Mouse (Mus musculus) limb, embryonic 14.5 days (tissue): ENCODE results near the gene Adgrl2. TPM values are rescaled to one million over a fixed set of nuclear protein-coding genes. Genes with fewer than 3 reads are reported as not detected.
A peak's percentile ranks its signal among the peaks of the same experiment; 100 is the strongest.

ENCODE experiments used
- ATAC-seq: fragments of 200-750 bp; cut with Nextera tagmentation; 2 replicates; pipeline ENCODE4 v1.8.0; 2017; ENCODE audit warnings: low read depth, moderate number of reproducible peaks, moderate TSS enrichment; ENCODE audit not compliant: low FRiP score
- DNase-seq: peaks from one replicate; pipeline ENCODE4 v3.0.0-alpha.2; 2015; ENCODE audit warnings: low spot score
- H3K27ac ChIP-seq: fragments of 300-500 bp; sonication (generic); replicated peaks from 2 replicates; pipeline ENCODE4 v1.5.1; 2014; ENCODE audit warnings: low read depth, mild to moderate bottlenecking, low read length, moderate library complexity, mixed read lengths
- H3K27me3 ChIP-seq: fragments of 300-500 bp; sonication (generic); 2 replicates; pipeline ENCODE4 v1.6.1; 2014; ENCODE audit warnings: low read length, mixed read lengths; ENCODE audit not compliant: control insufficient read depth, insufficient read depth
- H3K36me3 ChIP-seq: fragments of 300-500 bp; sonication (generic); 2 replicates; pipeline ENCODE4 v1.6.1; 2014; ENCODE audit warnings: mild to moderate bottlenecking, low read length, moderate library complexity, mixed read lengths; ENCODE audit not compliant: control insufficient read depth, insufficient read depth
- H3K4me1 ChIP-seq: fragments of 300-500 bp; sonication (generic); 2 replicates; pipeline ENCODE4 v1.6.1; 2014; ENCODE audit warnings: antibody characterized with exemption, low read length, mixed read lengths; ENCODE audit not compliant: control insufficient read depth, insufficient read depth
- H3K4me2 ChIP-seq: fragments of 300-500 bp; sonication (generic); replicated peaks from 2 replicates; pipeline ENCODE4 v1.6.1; 2014; ENCODE audit warnings: low read depth, mild to moderate bottlenecking, low read length, moderate library complexity; ENCODE audit not compliant: severe bottlenecking
- H3K4me3 ChIP-seq: fragments of 300-500 bp; sonication (generic); replicated peaks from 2 replicates; pipeline ENCODE4 v1.5.1; 2014; ENCODE audit warnings: low read length
- H3K9ac ChIP-seq: fragments of 300-500 bp; sonication (generic); 2 replicates; pipeline ENCODE4 v1.6.1; 2014; ENCODE audit warnings: mild to moderate bottlenecking, low read depth, low read length, moderate library complexity; ENCODE audit not compliant: severe bottlenecking
- H3K9me3 ChIP-seq: fragments of 300-500 bp; sonication (generic); 2 replicates; pipeline ENCODE4 v1.6.1; 2016; ENCODE audit warnings: low read length; ENCODE audit not compliant: control insufficient read depth
- POLR2A ChIP-seq: fragments of 200-500 bp; IDR thresholded peaks from 2 replicates; pipeline ENCODE4 v1.8.0; 2012; ENCODE audit warnings: inconsistent platforms, mild to moderate bottlenecking, moderate library complexity, borderline replicate concordance; ENCODE audit not compliant: insufficient read depth, insufficient read length; ENCODE audit errors: extremely low read depth
- WGBS: fragments of 180-500 bp; shearing (Covaris S2); extraction: QIAGEN DNeasy Blood & Tissue Kit; methylation state at CpG from one replicate; pipeline ENCODE4 v1.1.7; 2014; 5-methylcytosine and 5-hydroxymethylcytosine counted together
- polyA plus RNA-seq, 2 experiments: library from polyadenylated mRNA; depleted of rRNA in 1 of 2; stranded (reverse) in 1 of 2; unstranded in 1 of 2; fragments of >200 nt; fragmentation: Nextera tagmentation in 1 of 2; extraction: Ambion mirVana in 1 of 2; gene quantifications; 2 replicates each; pipeline versions ENCODE4 v1.2.1 to v1.2.3; 2012 to 2014

Gene Adgrl2
- polyA plus RNA-seq, 2 experiments, result 119 to 147 TPM

DNA sequence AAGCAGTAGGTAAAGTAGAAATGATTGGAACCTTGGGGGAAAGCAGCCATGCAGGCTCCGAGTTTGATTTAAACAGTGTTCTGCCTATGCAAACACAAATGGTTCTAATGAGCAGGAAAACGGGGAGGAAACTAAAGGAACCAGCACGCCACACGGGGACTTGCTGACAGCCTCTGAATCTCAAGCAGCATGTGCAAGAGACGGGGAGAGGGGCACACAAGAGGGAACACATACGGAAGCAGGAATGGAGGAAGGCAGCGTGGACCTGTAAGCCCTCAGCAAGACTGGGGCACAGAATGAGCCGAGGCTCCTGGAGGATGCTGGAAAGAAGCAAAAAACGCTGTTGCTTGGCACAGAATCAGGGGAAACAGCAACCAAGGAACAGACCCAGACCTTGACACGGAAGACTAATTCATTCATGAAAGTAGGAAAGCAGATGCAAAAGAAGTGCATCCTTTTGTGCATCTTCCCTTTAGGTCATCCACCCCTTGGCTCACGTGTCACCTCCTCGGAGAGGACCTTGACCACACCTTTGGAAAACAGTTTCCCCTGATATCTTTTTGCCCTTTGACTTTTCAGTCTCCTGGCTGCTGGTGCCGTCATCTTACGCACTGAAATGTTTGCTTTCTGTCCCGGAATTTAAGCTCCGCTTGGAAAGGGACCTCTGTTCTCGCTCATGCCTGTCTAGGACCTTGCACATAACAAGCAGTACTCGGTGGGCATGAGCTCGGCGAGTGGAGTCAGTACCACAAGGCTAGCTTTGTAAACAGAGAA lies 17.7 kb upstream of the Adgrl2 start:
- H3K4me2 ChIP-seq, result peak overlapping the region; percentile 23; the same call in 1 of the 2 replicates
- H3K27ac ChIP-seq, result no peak overlapping the region
- DNase-seq, result no peak
- no peaks in the 10 kb centered on the region for H3K9me3 ChIP-seq
- H3K36me3 ChIP-seq, result no peaks in the 10 kb centered on the region
- 58% methylated on average over 20 of the region's 20 CpGs for WGBS
- H3K9ac ChIP-seq, result no peak overlapping the region
- no peak for TF ChIP-seq POLR2A
- H3K4me1 ChIP-seq, result peaks cover 3% of the 10 kb centered on the region; the same call in 1 of the 2 replicates
- no peak for ATAC-seq
- no peak overlapping the region for H3K4me3 ChIP-seq
- no peaks in the 10 kb centered on the region for H3K27me3 ChIP-seq

- Histone ChIP-seq H3K4me1 (no peaks in the 10 kb centered on the region), H3K36me3 (no peaks in the 10 kb centered on the region), H3K9ac (no peak overlapping the region), H3K4me3 (no peak overlapping the region), H3K27me3 (no peaks in the 10 kb centered on the region), H3K27ac (no peak overlapping the region), H3K4me2 (no peak overlapping the region), H3K9me3 (no peaks in the 10 kb centered on the region)
- DNase-seq, result no peak
- TF ChIP-seq POLR2A, result no peak
- ATAC-seq, result no peak
- WGBS, result 41% methylated on average over 8 of the region's 8 CpGs
These were observed 11.0 kb upstream of the Adgrl2 start for GRCm38 (mm10) chr3:149001364-149001763.

DNA sequence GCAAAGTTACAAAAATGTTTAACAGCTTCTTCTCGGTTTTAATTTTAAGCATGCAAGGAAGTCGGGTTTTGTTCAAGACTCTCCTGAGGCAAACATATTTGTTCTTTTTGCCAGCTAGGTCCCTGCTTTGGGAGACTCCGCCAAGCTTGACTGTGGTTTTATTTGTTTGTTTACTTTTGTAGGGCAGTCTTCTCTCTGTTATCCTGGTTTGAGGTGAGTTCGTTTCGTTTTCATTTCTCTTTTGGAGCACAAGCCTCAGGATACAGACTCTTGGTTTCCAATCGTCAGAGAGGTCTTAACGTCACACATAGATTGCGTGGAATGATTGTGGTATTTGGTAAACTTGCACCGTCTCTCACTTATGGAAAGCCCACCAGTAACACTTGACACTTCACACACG lies 8.3 kb upstream of the Adgrl2 start:
- no peaks in the 10 kb centered on the region for H3K4me1 ChIP-seq
- DNase-seq (no peak), ATAC-seq (no peak)
- no peak overlapping the region for H3K27ac ChIP-seq
- 59% methylated on average over 10 of the region's 10 CpGs for WGBS
- H3K9ac ChIP-seq, result no peak overlapping the region
- no peaks in the 10 kb centered on the region for H3K27me3 ChIP-seq
- H3K9me3 ChIP-seq, result no peaks in the 10 kb centered on the region
- TF ChIP-seq POLR2A, result no peak
- H3K4me2 ChIP-seq, result no peak overlapping the region
- no peaks in the 10 kb centered on the region for H3K36me3 ChIP-seq
- no peak overlapping the region for H3K4me3 ChIP-seq

- H3K36me3 ChIP-seq, result no peaks in the 10 kb centered on the region
- TF ChIP-seq POLR2A, result no peak
- H3K4me3 ChIP-seq, result peak overlapping the region; percentile 96
- H3K27me3 ChIP-seq, result no peaks in the 10 kb centered on the region
- H3K27ac ChIP-seq, result peak overlapping the region; percentile 100
- ATAC-seq, result no peak
- WGBS, result 5% methylated on average over 8 of the region's 8 CpGs
- peak overlapping the region; percentile 71 for H3K4me2 ChIP-seq
- peak overlapping the region; percentile 99; the same call in 1 of the 2 replicates for H3K9ac ChIP-seq
- H3K9me3 ChIP-seq, result no peaks in the 10 kb centered on the region
- 0 out of 2 replicates have a peak, but pooled peaks cover 6% of the 10 kb centered on the region for H3K4me1 ChIP-seq
- DNase-seq, result no peak
These were observed 701 bp upstream of the Adgrl2 start for GRCm38 (mm10) chr3:148991056-148991455.

DNA sequence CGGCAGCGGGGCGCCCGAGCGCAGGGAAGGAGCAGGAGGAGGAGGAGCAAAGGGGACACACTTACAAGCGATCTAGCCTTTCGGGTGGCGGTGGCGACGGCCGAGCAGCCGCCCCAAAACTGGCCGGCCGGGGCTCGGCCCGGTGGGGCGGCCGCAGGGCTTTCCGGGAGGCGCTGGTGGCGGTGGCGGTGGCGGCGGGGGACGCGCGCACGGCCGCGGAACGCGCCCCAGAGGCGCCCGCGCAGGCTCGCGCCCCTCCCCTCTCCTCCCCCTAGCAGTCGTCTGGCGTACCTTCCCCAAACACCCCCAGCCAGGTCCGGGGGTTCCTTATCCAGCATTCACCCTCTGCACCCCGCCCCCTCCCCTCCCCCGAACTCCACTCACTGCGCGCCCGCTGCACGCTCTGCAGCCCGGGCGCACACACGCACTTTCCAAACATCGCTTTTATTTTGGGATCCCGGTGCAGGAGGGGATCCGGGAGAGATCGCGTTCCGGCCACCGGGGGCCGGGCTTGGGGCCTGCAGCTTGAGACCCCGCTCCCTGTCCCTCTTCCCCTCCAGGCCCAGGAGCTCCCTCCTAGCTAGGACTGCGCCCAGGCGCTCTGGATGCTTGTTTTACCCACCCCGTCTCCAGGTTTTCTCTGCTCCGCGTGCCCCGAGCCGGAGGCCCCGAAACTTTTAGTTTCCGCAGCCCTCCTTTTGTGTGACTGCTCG lies 381 bp downstream of the Adgrl2 start:
- 0% methylated on average over 28 of the region's 68 CpGs for WGBS
- Histone ChIP-seq H3K4me2 (peak overlapping the region; percentile 71), H3K36me3 (no peaks in the 10 kb centered on the region), H3K4me1 (peaks cover 11% of the 10 kb centered on the region), H3K9ac (peak overlapping the region; percentile 99), H3K4me3 (peak overlapping the region; percentile 96), H3K9me3 (no peaks in the 10 kb centered on the region), H3K27ac (peak overlapping the region; percentile 100), H3K27me3 (no peaks in the 10 kb centered on the region)
- ATAC-seq (peak; percentile 70), DNase-seq (peak; percentile 86)
- TF ChIP-seq POLR2A, result no peak
